Mouse (Mus musculus) ES-Bruce4 (cell line): ENCODE results near the gene Ptcd1. TPM values are rescaled to one million over a fixed set of nuclear protein-coding genes. Genes with fewer than 3 reads are reported as not detected.
"Not testable (repeated sequence)": the region's sequence is repeated elsewhere in the genome, so short reads cannot be mapped to it uniquely, and the experiment has no call there.

Source experiments
- H3K27ac ChIP-seq: 2 replicates; pipeline ENCODE4 v1.5.1; 2012; ENCODE audit warnings: low read length, inconsistent platforms; ENCODE audit not compliant: insufficient read depth
- H3K27me3 ChIP-seq: 2 replicates; pipeline ENCODE4 v1.6.1; 2012; ENCODE audit warnings: mild to moderate bottlenecking, low read length, inconsistent platforms; ENCODE audit not compliant: control insufficient read depth, poor library complexity, insufficient read depth, severe bottlenecking
- H3K36me3 ChIP-seq: 2 replicates; pipeline ENCODE4 v1.6.1; 2012; ENCODE audit warnings: inconsistent platforms, mild to moderate bottlenecking, low read length, moderate library complexity; ENCODE audit not compliant: control insufficient read depth, poor library complexity, insufficient read depth, severe bottlenecking
- H3K4me1 ChIP-seq: one replicate; pipeline ENCODE4 v1.8.1; 2011; ENCODE audit warnings: low read length; ENCODE audit not compliant: control insufficient read depth, insufficient read depth
- H3K4me3 ChIP-seq: 2 replicates; pipeline ENCODE4 v1.5.1; 2011; ENCODE audit warnings: low read depth, mild to moderate bottlenecking, low read length
- H3K9ac ChIP-seq: 2 replicates; pipeline ENCODE4 v1.6.1; 2012; ENCODE audit warnings: low read depth, mild to moderate bottlenecking, inconsistent platforms; ENCODE audit not compliant: poor library complexity, severe bottlenecking
- H3K9me3 ChIP-seq: replicated peaks from 2 replicates; pipeline ENCODE4 v1.6.1; 2012; ENCODE audit warnings: mild to moderate bottlenecking, low read length, inconsistent platforms; ENCODE audit not compliant: control insufficient read depth, poor library complexity, insufficient read depth, severe bottlenecking
- CTCF ChIP-seq: IDR thresholded peaks from one replicate; pipeline ENCODE4 v1.8.1; 2011; ENCODE audit warnings: low read depth, low read length
- EP300 ChIP-seq: IDR thresholded peaks from 2 replicates; pipeline ENCODE4 v1.6.1; 2011; ENCODE audit warnings: low read depth, low read length; ENCODE audit not compliant: insufficient read depth
- POLR2A ChIP-seq: IDR thresholded peaks from one replicate; pipeline ENCODE4 v1.8.1; 2011; ENCODE audit warnings: low read length; ENCODE audit not compliant: insufficient read depth
- polyA plus RNA-seq: library from polyadenylated mRNA; stranded (reverse); fragments of >200 nt; gene quantifications from 2 replicates; pipeline ENCODE4 v1.2.4, GENCODE M21; 2011; ENCODE audit warnings: low read depth; ENCODE audit not compliant: missing spikeins, insufficient read depth, insufficient read length

Ptcd1 gene
- 14.1 and 17.1 TPM in 2 replicates for polyA plus RNA-seq

- Histone ChIP-seq H3K4me1 (peaks cover 3% of the 10 kb centered on the region), H3K27me3 (no peaks in the 10 kb centered on the region), H3K27ac (peak within 1 kb of the TSS; percentile 51), H3K36me3 (peaks cover 9% of the 10 kb centered on the region; the same call in 1 of the 2 replicates), H3K9me3 (no peaks in the 10 kb centered on the region), H3K9ac (peak within 1 kb of the TSS; percentile 95), H3K4me3 (peak within 1 kb of the TSS; percentile 100)
- TF ChIP-seq EP300 (0 out of 2 replicates have a peak, but pooled peaks have one; percentile 10), POLR2A (peak; percentile 64), CTCF (no peak)
These were observed at the start of gene Ptcd1, which contains the start of gene Cpsf4 for GRCm38 (mm10) chr5:145166536-145167305. Gene Ptcd1, minus strand, starts transcription at chr5:145167108. Gene Cpsf4, plus strand, starts transcription at chr5:145167213.

DNA sequence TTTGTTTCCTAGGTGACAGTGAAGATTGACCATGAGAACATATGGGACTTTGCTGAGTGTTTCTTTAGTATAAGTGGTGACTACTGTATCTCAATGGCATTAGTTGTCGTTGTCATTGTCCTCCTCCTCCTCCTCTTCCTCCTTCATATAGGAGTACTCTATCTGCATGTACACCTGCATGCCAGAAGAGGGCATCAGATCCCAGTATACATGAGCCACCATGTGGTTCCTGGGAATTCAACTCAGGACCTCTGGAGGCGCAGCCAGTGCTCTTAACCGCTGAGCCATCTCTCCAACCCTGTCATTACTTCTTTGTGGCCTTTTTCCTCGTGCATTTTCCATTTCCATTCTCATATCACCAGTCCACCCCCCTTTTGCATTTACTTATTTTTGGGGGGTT is 47.8 kb upstream of the Ptcd1 start:
- H3K4me1 ChIP-seq = no peaks in the 10 kb centered on the region
- H3K27ac ChIP-seq = peak overlapping the region; percentile 60
- H3K9me3 ChIP-seq = no peaks in the 10 kb centered on the region
- H3K27me3 ChIP-seq = no peaks in the 10 kb centered on the region
- H3K36me3 ChIP-seq = peaks cover 10% of the 10 kb centered on the region
- TF ChIP-seq EP300 = no peak
- no peak for TF ChIP-seq POLR2A
- peak; percentile 42 for TF ChIP-seq CTCF
- H3K9ac ChIP-seq = 0 out of 2 replicates have a peak overlapping the region, but pooled peaks have one; percentile 5
- no peak overlapping the region for H3K4me3 ChIP-seq

- H3K36me3 ChIP-seq = peaks cover 10% of the 10 kb centered on the region
These were observed 46.6 kb upstream of the Ptcd1 start for GRCm38 (mm10) chr5:145213505-145213904.

GRCm38 (mm10) chr5:145212216-145212615 is 45.3 kb upstream of the Ptcd1 start:
- H3K4me3 ChIP-seq = no peak overlapping the region
- no peaks in the 10 kb centered on the region for H3K9me3 ChIP-seq
- no peaks in the 10 kb centered on the region for H3K27me3 ChIP-seq
- no peaks in the 10 kb centered on the region for H3K4me1 ChIP-seq
- H3K27ac ChIP-seq = no peak overlapping the region
- no peak for TF ChIP-seq POLR2A
- TF ChIP-seq EP300 = no peak
- no peak for TF ChIP-seq CTCF
- H3K9ac ChIP-seq = no peak overlapping the region
- H3K36me3 ChIP-seq = peaks cover 10% of the 10 kb centered on the region

More at GRCm38 (mm10) chr5:145213505-145213904, 46.6 kb upstream of the Ptcd1 start:
- no peaks in the 10 kb centered on the region for H3K27me3 ChIP-seq
- TF ChIP-seq POLR2A (no peak), EP300 (no peak), CTCF (no peak)
- H3K4me3 ChIP-seq = no peak overlapping the region
- H3K4me1 ChIP-seq = no peaks in the 10 kb centered on the region
- H3K9ac ChIP-seq = no peak overlapping the region
- H3K9me3 ChIP-seq = no peaks in the 10 kb centered on the region
- H3K27ac ChIP-seq = no peak overlapping the region

- Histone ChIP-seq H3K4me1 (no peaks in the 10 kb centered on the region), H3K36me3 (peaks cover 10% of the 10 kb centered on the region), H3K9ac (no peak overlapping the region), H3K27me3 (no peaks in the 10 kb centered on the region), H3K4me3 (no peak overlapping the region), H3K27ac (no peak overlapping the region), H3K9me3 (no peaks in the 10 kb centered on the region)
- TF ChIP-seq CTCF = no peak
- no peak for TF ChIP-seq POLR2A
- no peak for TF ChIP-seq EP300
These were observed 44.4 kb upstream of the Ptcd1 start for GRCm38 (mm10) chr5:145211340-145211739.

DNA sequence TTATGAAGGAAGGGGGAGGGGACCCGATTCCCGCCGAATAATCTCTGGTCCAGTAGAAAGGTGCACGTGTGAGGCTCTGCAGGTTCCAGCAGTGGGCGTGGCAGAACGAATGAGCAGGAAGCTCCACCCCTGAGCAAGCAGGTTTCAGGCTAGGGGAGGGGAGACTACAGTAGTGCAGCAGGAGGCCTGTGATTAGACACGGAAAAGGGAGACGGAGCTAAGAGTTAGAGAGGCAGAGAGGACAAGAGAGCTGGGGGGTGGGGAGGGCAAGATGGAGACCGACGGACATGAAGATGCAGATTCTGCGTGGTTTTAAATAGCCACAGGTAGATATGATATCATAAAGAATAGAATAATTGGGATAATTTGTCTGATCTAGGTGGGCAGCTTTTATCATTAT is 41.5 kb upstream of the Ptcd1 start:
- not testable (repeated sequence) for H3K4me1 ChIP-seq, H3K27me3 ChIP-seq, H3K27ac ChIP-seq, H3K9me3 ChIP-seq
- peak overlapping the region; percentile 33; the same call in 1 of the 2 replicates for H3K9ac ChIP-seq
- H3K4me3 ChIP-seq = peak overlapping the region; percentile 68
- H3K36me3 ChIP-seq = peaks cover 10% of the 10 kb centered on the region
